Mouse (Mus musculus) kidney, postnatal 4 days (tissue): ENCODE results near the gene Cpt1c.
A peak's percentile ranks its signal among the peaks of the same experiment; 100 is the strongest.

Experiments
- DNase-seq, 2 experiments: peaks; one replicate each; pipeline ENCODE4 v3.0.0; 2021; ENCODE audit warnings: mixed read lengths in 2 of 2

Cpt1c gene

DNA sequence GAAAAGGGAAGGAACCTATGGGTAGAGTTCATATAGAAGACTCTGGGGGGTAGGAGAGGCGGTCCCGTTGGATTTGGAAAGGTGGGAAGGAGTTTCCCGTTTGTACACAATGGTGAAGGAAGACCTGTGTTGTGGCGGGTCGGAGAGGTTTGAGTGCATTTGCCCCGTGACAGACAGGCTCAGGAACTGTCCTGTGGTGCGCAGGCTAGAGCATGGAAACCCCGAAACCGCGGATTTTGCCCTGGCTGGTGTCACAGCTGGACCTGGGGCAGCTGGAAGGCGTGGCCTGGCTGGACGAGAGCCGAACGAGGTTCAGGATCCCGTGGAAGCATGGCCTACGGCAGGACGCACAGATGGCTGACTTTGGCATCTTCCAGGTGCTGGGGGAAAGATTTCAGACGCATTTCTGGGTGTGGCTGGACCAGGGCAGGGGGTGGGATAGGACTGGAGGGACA lies 23.9 kb upstream of the Cpt1c start, which contains the start of gene Bcl2l12:
Bcl2l12 (minus strand) TSS at position 212 of the 455 bp plus-strand sequence.
- DNase-seq = peak; percentile 68 to 80

DNA sequence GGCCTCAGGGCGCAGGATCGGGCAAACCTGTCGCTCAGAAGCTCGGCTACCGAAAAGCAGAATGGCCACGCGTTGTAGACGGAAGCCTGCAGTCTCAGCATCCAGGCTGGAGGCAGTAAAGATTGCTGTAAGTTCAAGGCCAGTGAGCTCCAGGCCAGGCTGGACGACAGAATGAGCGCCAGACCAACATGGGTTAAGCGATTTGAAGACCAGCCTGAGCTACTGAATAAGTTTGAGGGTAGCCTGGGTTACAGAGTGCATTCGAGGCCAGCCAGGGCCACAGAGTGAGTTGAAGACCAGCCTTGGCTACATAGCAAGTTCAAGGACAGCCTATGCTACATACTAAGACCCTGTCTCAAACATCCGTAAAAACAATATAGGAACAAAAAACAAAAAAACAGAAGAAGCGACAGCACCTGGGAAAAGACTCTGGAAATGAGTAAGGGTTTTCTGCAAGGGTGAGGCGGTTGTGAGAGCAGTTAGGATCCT lies 23.3 kb upstream of the Cpt1c start:
- DNase-seq = no peak

DNA sequence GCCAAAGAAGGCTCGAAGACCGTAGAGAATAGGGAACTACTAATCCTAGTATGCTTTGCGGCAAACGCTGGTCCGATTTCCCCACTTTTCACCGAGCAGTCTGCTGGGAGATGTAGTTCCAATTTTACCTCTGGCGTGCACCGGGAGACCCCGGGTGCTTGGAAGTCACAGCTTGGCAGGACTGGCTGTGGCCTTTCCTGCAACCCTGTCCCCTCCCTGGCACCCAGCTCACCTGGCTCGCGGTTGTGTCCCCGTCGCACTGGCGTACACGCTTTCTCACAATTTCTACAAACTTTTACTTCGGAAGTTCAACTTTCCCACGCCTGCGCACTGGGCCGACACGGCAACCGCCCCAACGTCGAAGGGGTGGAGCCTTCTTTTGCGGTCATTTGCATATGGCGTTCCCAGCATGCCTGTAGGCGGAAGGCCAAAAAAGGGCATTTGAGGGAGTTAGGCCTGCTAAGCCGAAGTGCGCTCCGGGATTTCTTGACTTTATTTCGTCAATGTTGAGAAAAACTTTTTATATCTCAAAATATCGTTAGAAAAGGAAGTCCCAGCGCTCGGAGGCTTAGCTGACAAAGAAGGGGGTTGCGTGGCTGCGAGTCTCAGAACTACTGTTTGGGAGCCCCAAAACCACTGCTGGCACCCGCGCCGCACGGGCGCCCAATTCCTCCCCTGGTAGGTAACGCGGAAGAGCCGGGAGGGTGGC lies 22.7 kb upstream of the Cpt1c start, which contains the start of gene Irf3:
Irf3 (plus strand) TSS at position 418 of the 709 bp plus-strand sequence.
- peak; percentile 96 to 98 for DNase-seq

DNA sequence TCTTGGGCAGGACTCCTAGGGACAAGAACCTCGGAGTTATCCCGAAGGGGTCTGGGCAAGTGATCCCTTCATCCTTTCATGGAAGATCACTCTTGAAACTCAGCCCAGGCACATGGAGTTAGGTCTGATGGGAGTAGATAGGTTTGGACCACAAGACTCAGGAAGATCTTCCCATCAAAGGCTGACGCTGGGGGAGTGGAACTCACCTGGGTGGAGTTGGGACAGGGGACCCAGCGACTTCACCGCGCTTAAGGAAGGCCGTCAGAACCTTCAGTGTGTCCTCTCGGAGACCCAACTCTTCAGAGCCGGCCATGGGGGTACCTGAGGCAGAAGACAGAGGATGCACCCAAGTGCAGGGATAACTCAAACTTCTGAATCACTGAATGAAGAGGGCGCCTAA lies 22.0 kb upstream of the Cpt1c start:
- DNase-seq = no peak

DNA sequence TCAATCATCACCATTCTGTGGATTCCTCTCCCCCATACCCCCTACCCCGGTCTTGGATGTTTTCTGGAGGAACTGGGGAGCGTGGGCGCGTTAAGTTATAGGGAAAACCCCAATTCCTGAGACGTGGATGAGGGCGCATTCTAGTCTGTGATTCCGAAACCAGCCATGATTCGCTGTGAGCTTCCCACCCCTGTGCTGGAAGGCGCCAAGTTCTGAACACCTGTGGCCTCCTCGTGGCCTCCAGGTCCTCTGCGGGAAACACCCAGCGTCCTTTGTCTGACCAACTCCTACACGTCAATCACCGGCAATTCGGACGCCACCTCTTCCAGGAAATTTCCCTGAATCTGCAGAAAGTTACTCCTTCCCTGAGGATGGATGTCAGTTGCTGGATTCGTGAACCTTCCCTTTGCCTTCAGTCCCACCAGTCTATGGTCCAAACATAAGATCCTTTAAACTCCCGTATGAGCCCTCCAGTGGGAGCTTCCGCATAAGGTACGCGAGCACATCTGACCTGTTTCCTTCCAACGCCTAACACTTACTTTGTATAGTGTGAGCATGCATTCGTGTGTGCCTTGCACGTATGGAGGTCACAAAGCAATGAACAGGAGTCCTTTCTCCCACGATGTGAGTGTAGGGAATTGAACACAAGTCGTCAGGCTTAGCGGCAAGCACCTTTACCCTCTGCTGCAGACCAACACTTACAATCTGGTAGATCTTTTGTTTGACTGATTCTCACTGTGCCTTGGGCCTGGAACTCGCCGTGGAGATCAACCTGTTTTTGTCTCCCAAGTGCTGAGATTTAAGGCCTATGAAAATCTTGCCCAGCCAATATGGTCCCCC lies 12.4 kb upstream of the Cpt1c start:
- peak in 1 of 2 experiments; percentile 42 for DNase-seq

DNA sequence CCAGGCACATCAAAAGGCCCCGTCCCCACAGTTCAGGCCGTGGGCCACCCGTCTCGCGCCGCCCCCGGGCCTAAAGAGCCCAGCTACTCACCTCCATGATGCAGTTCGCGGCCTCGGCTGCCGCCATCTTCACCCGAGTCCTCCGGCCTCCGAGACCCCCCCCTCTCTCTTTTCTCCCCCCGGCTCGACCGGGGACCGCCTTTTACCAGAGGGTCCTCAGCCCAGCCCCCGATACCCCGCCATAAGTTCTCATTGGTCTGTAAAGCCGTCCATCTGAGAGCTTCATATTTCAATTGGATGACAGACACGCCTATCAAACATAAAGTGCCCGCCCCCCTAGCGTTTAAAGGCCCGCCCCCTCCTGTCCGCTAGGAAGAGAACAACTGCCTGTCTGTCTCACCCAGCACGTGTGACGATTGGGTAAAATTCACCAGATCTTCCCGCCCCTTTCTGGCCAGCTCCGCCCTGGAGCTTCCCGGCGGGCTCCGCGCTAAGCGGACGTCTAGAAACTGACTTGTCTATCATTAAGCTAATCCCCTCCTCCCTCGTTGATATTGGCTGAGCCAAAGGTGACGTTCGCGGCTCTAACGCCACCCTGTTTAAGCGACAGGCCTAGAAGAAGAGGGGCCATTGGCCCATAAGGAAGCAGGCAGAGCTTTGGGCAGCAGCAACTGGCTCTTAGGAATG lies 11.7 kb upstream of the Cpt1c start, which contains the start of gene Prmt1:
Prmt1 (minus strand) TSS at position 377 of the 687 bp plus-strand sequence.
- DNase-seq = peak; percentile 95 to 97

DNA sequence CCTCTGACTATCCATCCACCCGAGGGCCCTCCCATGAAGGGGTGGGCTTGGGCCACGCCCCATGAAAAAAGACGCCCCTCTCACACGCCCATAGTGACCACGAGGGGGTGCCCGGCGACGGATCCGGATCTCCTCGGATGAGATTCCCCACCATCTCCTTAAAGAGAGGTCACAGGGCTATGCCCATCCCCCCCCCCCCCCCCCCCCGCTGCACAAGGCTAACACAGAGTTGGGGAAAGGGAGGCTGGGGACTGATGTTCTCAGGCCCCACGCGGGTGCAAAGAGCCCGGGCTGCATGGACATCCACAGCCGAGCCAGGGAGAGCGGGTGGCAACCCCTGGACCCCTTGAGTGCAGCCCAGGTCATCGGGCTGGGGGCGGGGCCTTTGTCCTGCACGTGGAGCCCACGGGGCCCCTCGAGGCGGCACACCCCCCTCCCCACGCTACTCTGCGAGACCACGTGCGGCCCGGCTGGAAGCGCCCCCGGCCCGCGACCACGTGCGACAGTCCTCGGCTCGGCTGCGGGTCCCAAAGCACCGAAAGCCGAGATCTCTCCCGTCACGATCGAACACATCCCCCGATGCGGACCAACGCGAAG lies 11.0 kb upstream of the Cpt1c start:
- DNase-seq = peak; percentile 87 to 92

DNA sequence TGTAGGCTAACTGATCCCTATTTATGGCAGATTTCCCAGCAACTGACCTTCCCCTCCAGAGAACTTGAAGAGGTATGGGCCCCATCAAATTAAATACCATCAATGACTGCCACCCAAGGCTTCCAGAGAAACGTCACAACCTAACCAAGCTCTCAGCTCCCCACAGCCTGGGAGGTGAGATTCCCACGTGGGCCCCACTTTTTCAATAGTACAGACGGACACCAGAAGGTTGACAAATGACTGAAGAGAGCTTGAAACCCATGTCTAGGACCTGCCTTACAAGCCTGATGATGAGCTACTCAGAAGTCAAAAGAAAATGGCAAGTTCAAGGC lies 10.1 kb upstream of the Cpt1c start:
- no peak for DNase-seq

DNA sequence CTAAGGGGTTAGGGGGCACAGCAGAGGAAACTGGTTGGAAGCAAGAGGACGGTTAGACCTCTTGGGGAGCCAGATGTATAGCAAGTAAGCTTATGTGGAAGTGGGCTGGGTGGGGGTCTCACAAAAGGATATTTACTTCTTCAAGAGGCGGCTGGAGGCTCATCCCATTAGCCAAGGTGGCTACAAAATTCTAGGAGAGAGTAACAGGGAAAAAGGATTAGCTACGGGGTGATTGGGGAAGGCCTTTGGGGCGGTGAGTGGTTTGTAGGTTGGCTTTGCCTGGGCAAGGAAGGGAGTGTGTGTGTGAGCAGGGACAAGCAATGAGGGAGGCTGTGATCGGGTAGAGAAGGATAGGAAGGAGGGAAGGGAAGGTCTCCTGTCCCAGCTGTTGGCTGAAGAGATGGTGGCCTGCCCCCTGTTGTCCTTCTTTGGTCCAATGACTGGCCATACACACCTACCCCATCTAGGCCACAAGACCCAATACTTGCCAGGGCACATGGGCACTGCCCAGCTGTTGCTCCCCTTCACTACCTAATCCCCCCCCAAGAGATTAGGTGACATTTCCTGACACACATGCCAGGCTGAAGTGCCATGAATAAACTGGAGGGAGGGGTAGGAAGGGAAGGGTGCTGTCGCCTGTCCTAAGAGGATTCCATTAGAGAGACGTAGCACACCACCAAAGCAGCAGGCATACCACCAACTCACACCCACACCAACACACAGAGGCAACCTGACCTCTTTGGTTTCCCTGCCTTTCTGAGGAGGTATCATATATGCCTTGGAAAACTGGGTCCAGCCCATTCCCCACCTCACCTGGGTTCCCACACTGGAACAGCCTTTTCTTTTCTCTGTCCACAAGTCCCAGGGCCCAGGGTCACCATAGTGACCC lies 9.5 kb upstream of the Cpt1c start:
- no peak for DNase-seq

DNA sequence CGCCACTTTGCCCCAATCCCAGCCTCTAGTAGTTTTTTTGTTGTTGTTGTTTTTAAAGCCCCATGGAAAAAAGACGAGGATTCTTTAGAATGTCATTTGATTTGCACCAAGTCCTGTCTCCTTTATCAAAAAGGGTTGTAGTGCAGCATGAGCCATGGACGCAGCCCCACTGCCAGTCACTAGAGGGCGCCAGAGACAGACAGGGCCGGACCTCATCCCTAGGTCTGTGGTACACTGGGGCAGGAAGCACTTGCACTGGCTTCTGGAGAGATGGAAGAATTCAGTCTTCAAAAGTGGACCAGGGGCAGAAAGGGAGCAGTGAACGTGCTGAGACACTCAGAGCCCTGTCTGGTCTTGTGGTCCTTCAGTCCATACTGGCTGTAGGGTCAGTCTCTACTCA lies 8.4 kb upstream of the Cpt1c start:
- DNase-seq = peak; percentile 94

DNA sequence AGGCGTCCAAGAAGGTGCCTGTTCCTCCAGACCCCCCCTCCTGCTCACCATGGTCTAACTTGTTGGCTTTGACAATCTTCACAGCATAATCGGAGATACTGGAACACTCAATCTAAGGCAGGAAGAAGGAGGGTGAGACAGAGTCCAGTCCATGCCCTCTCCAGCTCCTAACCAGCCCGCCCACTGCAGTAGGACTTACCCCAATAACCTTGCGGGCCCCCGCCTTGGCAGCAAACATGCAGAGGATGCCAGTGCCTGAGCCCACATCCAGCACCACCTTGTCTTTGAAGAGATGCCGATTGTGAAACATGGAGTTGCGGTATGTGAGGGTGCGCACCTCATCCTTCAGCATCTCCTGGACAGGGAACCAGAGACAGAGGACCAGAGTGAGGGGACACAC lies 6.9 kb upstream of the Cpt1c start:
- DNase-seq = no peak

DNA sequence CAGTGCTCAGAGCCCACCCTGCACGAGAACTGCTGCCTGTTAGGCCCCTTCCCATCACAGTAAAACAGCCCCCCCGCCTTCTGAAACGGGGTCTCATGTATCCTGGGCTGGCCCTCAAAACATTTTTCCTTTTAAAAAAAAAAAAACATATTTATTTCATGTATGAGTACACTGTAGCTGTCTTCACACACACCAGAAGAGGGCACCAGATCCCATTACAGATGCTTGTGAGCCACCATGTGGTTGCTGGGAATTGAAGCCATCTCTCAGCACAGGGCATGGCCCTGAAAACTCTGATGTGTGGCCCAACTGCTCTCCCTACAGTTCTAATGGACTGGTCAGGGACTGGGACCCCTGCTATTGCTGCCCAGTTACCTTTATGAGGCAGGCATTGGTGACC lies 3.6 kb upstream of the Cpt1c start:
- DNase-seq = no peak

DNA sequence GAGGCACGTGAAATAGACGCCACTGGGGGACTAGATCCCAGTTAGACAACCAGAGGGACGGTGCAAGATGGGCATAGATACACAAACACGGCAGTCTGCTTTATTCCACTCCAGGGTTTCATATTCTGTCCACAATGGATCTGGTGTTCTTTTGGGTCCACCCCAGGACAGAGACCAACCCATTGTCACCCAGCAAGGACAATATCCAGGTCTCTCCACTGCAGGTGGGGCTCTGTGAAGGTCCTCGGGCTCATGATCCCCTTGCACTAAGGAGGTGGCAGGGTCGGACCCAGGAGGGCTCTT lies 417 bp upstream of the Cpt1c start:
- no peak for DNase-seq

DNA sequence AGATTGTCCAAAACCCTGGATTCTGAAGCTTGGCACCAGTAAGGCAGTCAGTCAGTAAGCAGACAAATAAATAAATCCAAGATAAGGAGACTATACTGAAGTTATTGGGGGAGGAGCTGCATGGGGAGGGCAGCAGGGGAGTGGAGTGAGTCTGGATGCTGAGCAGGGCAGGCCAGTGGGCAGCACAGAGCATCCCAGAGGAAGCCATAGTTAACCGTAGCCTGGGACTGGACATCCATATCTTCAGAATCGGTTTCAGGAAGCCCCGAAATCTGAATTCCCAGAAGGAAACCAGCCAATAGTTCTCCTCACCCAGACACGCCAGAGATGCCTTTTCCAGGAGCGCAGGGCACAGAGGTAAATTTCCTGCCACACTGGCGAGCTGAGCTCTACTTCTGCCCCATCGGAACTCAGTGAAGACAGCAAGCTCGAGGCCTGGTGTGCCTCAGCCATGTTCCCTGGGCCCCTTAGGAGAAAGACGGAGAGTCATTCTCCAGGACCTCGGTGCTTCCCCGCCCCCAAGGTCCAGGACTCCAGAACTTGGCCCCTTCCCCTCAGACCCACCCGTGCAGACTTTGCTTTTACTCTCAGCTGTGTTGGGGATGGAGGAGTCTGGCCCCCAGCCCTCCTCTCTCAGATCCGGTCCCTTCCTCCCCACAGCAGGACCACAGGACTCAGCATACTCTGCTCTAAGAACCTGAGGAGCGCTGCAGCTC lies 1.1 kb downstream of the Cpt1c start:
- no peak for DNase-seq

DNA sequence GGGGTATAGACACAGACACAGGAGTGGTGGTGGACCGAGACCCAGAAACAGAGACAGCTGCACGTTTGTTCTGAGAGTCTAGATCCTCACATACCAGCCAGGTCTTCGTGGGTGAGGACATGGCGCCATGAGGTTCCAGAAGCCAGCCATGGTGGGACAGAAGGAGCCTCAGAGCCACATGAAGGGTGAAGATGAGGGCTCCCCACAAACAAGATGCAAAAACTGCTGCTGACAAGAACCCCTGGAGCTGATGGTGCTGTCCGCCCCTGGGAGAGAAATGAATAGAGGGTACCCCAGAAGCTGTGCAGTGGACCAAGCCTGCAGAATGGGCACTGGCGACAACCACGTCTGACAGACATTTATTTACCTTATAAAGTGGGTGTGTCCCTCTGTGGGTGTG lies 3.5 kb downstream of the Cpt1c start:
- DNase-seq = no peak

DNA sequence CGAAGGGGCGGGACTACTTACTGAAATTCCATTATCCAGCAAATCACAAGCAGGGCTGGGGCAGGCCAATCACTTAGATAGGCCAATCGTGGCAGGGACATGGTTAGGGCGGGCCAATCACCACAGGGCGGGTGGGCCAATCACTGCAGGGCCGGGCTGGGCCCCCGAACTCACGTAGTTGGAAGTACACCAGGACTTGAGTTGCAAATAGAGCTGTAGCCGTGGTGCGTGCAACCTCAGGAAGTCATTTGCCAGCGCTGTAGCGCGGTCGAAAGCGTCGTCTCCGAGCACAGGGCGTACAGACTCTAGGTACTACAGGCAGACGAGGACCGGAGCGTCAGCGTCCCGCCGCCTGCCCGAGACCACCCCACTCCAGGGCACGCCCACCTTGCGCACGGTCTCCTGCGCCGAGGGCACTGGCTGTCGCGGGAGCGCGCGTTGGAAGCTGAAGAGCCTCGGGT lies 4.4 kb downstream of the Cpt1c start:
- DNase-seq = peak; percentile 89 to 94

DNA sequence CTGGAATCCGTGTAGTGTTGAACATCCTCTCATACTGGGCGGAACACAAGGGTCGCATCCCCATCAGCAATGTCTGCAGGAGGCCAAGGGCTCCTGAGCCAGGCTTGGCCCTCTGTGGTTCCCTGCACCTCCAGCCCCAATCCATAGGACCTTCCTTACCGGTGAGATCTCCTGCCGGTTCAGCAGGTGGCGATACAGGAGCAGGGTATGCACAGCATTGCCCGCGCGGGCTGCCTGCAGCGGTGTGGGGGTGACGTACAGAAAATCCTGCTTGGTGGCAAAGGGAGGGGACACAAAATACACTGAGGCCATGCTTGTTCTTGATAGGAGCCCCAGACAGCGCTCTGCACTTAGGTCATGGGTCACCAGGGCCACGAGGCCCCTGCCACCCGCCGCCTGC lies 8.0 kb downstream of the Cpt1c start:
- no peak for DNase-seq

DNA sequence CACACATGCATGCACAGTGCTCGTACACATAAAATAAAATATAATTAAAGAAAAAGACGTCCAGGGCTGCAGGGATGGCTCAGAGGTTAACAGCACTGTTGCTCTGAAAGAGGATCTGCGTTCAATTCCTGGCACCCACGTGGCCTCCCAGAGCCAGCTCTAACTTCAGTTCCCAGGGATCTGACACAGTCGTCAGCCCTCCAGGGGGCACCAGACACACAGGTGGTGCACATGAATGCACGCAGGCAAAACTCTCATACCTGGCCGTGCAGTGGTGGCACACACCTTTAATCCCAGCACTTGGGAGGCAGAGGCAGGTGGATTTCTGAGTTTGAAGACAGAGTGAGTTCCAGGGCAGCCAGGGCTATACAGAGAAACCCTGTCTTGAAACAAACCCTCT lies 8.7 kb downstream of the Cpt1c start:
- DNase-seq = peak in 1 of 2 experiments; percentile 32

DNA sequence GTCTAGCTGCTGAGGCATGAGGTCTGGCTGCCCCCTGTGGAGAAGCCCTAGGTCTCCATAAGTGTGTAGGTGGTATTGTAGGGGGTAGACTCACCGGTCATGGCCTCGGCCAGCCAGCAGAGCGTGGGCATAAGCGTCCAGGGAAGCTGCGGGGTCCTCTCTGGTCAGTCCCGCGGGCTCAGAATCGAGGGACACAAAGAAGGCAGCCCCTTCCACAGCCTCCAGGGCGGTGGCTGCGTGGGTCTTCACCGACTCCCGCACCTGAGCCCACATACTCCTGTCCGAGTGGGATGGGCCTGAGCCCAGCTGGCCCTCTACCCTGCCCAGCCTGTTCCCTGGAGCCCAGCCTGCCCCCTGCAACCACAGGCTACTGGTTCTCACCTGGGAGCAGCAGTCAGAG lies 9.7 kb downstream of the Cpt1c start:
- DNase-seq = no peak

DNA sequence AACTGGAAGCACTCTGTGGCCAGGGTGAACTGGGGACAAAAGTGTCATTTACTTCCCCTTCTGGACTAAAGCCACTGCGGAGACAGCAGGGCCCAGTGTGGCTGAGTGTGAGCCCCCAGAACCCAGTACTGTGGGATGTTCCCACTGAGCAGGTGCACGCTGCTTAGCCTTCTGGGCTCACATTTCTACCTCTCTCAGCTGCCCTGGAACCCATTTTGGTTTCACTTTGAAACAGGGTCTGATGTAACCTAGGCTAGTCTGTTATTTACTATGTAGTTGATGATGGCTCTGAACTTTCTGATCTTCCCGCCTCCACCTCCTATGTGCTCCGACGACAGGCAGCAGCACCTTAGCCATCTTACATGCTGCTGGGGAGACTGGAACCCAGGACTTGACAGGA lies 11.8 kb downstream of the Cpt1c start:
- DNase-seq = no peak

DNA sequence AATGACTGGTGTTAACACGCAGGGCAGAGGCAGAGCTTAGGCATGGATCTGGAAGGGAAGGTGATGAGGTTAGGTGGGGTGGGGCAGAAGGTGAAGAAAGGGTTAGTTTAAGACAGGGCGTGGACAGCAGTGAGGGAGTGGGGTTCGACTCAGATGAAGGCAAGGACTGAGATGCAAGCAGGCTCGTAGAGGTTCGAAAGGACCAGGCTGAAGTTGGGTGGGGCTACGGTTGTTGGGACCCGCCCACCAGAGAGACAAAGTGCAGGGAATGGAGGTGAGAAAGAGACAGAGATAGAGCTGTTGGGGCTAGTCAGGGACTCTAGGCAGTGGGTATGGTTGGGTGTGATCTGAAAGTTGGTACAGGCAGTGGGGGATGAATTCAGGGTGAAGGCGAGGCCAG lies 12.3 kb downstream of the Cpt1c start:
- no peak for DNase-seq
